ENCODE assay signal across 25 mouse cellular contexts in the genomic region with DNA sequence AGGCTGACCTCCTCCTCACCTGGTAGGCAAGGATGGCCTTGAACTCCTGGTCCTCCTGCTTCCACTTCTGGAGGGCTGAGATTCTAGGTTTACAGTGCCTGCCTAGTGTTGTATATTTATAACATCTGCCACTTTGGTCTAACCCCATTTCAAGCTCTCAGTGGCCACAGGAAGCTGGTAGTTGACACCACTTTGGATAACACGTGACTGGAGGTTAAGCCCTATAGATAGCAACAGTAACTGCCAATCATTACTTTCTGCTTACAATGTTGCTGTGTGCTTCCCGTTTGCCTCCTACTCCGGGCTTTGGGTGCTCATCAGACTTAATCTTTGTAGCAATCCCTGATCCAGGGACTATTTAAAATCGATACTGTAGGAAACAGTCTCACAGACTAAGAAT.
A peak's percentile ranks its signal among the peaks of the same experiment; 100 is the strongest.
DNase-seq lines count a peak whose midpoint lies in the region; ATAC-seq and TF ChIP-seq lines count a peak whose summit lies in the region.
"Had no signal": no experiment of that assay in that cellular context is flagged by ENCODE, and none has a peak within 500 bp of the region (broad histone marks: within the 10 kb centered on the region; RNA-seq: fewer than 3 reads in every experiment).

No protein-coding gene starts in this region.

- no peaks in the 10 kb centered on the region for H3K36me3 ChIP-seq in embryonic facial prominence, embryonic 14.5 days (ENCODE audit: control insufficient read depth, insufficient read depth, low read length)
- no peaks in the 10 kb centered on the region for H3K36me3 ChIP-seq in embryonic facial prominence, embryonic 10.5 days (replicated peaks)
- H3K36me3 ChIP-seq in ES-Bruce4 (ENCODE audit: control insufficient read depth, insufficient read depth, low read length, poor library complexity, severe bottlenecking), result no peaks in the 10 kb centered on the region
- no peaks in the 10 kb centered on the region for H3K36me3 ChIP-seq in intestine, embryonic 16.5 days (ENCODE audit: control insufficient read depth, insufficient read depth, low read length)
- H3K36me3 ChIP-seq: embryonic facial prominence, embryonic 13.5 days; forebrain, embryonic 15.5 days; heart, embryonic 10.5 days; hindbrain, embryonic 13.5 days; kidney, embryonic 15.5 days; limb, embryonic 10.5 days; liver, embryonic 12.5 days; midbrain, embryonic 12.5 days; neural tube, embryonic 13.5 days had no signal

- no peak overlapping the region for H3K4me3 ChIP-seq in embryonic facial prominence, embryonic 14.5 days (ENCODE audit: low read depth, low read length)
- H3K4me3 ChIP-seq in embryonic facial prominence, embryonic 10.5 days, result no peak overlapping the region
- no peak overlapping the region for H3K4me3 ChIP-seq in ES-Bruce4 (ENCODE audit: low read depth, low read length)
- no peak overlapping the region for H3K4me3 ChIP-seq in intestine, embryonic 16.5 days (ENCODE audit: low read length)
- H3K4me3 ChIP-seq: embryonic facial prominence, embryonic 13.5 days; forebrain, embryonic 15.5 days; heart, embryonic 10.5 days; hindbrain, embryonic 13.5 days; kidney, embryonic 15.5 days; left cerebral cortex, adult 2 months; limb, embryonic 10.5 days; liver, embryonic 12.5 days; midbrain, embryonic 12.5 days; neural tube, embryonic 13.5 days had no signal

- peak; percentile 28 for DNase-seq in embryonic facial prominence, embryonic 14.5 days (ENCODE audit: low spot score)
- no peak for DNase-seq in embryonic facial prominence, embryonic 10.5 days (ENCODE audit: low spot score)
- DNase-seq in induced T-regulatory cell, adult 2 months (ENCODE audit: low read depth), result peak; percentile 30
- DNase-seq in natural killer cell, adult 2 months (ENCODE audit: low spot score in 2 of 2), result peak; percentile 38 to 62
- DNase-seq in retina, embryonic 14.5 days (ENCODE audit: low spot score), result no peak
- no peak for DNase-seq in cerebellum, postnatal 4 days (ENCODE audit: low spot score in 2 of 2)
- DNase-seq: cerebellum, adult 8-10 months; gastrocnemius, postnatal 36 days; kidney, postnatal 4 days; layer of hippocampus, adult 9-11 months; lung, adult 2 months; thymus, postnatal 25 days had no signal

- H3K9ac ChIP-seq in embryonic facial prominence, embryonic 14.5 days (ENCODE audit: low read depth, low read length), result no peak overlapping the region
- H3K9ac ChIP-seq in ES-Bruce4 (ENCODE audit: low read depth, poor library complexity, severe bottlenecking), result no peak overlapping the region
- H3K9ac ChIP-seq in intestine, embryonic 16.5 days (ENCODE audit: low read depth, low read length), result no peak overlapping the region
- H3K9ac ChIP-seq: embryonic facial prominence, embryonic 13.5 days; forebrain, embryonic 15.5 days; hindbrain, embryonic 13.5 days; kidney, embryonic 15.5 days; liver, embryonic 12.5 days; midbrain, embryonic 12.5 days; neural tube, embryonic 13.5 days had no signal

- H3K4me2 ChIP-seq in embryonic facial prominence, embryonic 14.5 days (ENCODE audit: low read depth, low read length), result no peak overlapping the region
- no peak overlapping the region for H3K4me2 ChIP-seq in intestine, embryonic 16.5 days (ENCODE audit: low read depth, low read length)
- H3K4me2 ChIP-seq: embryonic facial prominence, embryonic 13.5 days; forebrain, embryonic 15.5 days; hindbrain, embryonic 13.5 days; kidney, embryonic 15.5 days; liver, embryonic 12.5 days; midbrain, embryonic 12.5 days; neural tube, embryonic 13.5 days had no signal

- no peak for TF ChIP-seq EP300 in ES-Bruce4 (IDR thresholded peaks at IDR 0.05; ENCODE audit: insufficient read depth, low read depth, low read length)

- no peaks in the 10 kb centered on the region for H3K9me3 ChIP-seq in embryonic facial prominence, embryonic 14.5 days (ENCODE audit: control insufficient read depth, low read length)
- H3K9me3 ChIP-seq in embryonic facial prominence, embryonic 10.5 days, result no peaks in the 10 kb centered on the region
- H3K9me3 ChIP-seq in ES-Bruce4 (replicated peaks; ENCODE audit: control insufficient read depth, insufficient read depth, low read length, poor library complexity, severe bottlenecking), result no peaks in the 10 kb centered on the region
- H3K9me3 ChIP-seq in intestine, embryonic 16.5 days (ENCODE audit: control insufficient read depth, low read length), result no peaks in the 10 kb centered on the region
- H3K9me3 ChIP-seq: embryonic facial prominence, embryonic 13.5 days; forebrain, embryonic 15.5 days; heart, embryonic 10.5 days; hindbrain, embryonic 13.5 days; kidney, embryonic 15.5 days; limb, embryonic 10.5 days; liver, embryonic 12.5 days; midbrain, embryonic 12.5 days; neural tube, embryonic 13.5 days had no signal

- peaks cover 10% of the 10 kb centered on the region; the same call in 1 of the 2 replicates for H3K27me3 ChIP-seq in embryonic facial prominence, embryonic 14.5 days (replicated peaks; ENCODE audit: control insufficient read depth, insufficient read depth, low read length)
- H3K27me3 ChIP-seq in embryonic facial prominence, embryonic 10.5 days (replicated peaks; ENCODE audit: low read depth, poor library complexity, severe bottlenecking), result peaks cover 40% of the 10 kb centered on the region
- H3K27me3 ChIP-seq in ES-Bruce4 (ENCODE audit: control insufficient read depth, insufficient read depth, low read length, poor library complexity, severe bottlenecking), result no peaks in the 10 kb centered on the region
- H3K27me3 ChIP-seq in intestine, embryonic 16.5 days (replicated peaks; ENCODE audit: control insufficient read depth, insufficient read depth, low read length), result no peaks in the 10 kb centered on the region

- ATAC-seq in embryonic facial prominence, embryonic 14.5 days (ENCODE audit: low read depth), result no peak
- no peak for ATAC-seq in intestine, embryonic 16.5 days
- ATAC-seq: forebrain, embryonic 15.5 days; intestine, postnatal 0 days; liver, embryonic 12.5 days had no signal

- peaks cover 7% of the 10 kb centered on the region for H3K4me1 ChIP-seq in embryonic facial prominence, embryonic 14.5 days (ENCODE audit: control insufficient read depth, insufficient read depth, low read length)
- peaks cover 24% of the 10 kb centered on the region for H3K4me1 ChIP-seq in embryonic facial prominence, embryonic 10.5 days
- H3K4me1 ChIP-seq in ES-Bruce4 (ENCODE audit: control insufficient read depth, insufficient read depth, low read length), result peaks cover 2% of the 10 kb centered on the region
- peaks cover 3% of the 10 kb centered on the region; the same call in 1 of the 2 replicates for H3K4me1 ChIP-seq in intestine, embryonic 16.5 days (ENCODE audit: control insufficient read depth, insufficient read depth, low read length)
- H3K4me1 ChIP-seq: midbrain, embryonic 12.5 days had no signal

- no peak overlapping the region for H3K27ac ChIP-seq in embryonic facial prominence, embryonic 14.5 days (replicated peaks; ENCODE audit: low read depth, low read length)
- H3K27ac ChIP-seq in embryonic facial prominence, embryonic 10.5 days (replicated peaks), result no peak overlapping the region
- peak overlapping the region; percentile 28; the same call in 1 of the 2 replicates for H3K27ac ChIP-seq in ES-Bruce4 (ENCODE audit: insufficient read depth, low read length)
- no peak overlapping the region for H3K27ac ChIP-seq in intestine, embryonic 16.5 days (ENCODE audit: low read length)
- H3K27ac ChIP-seq: embryonic facial prominence, embryonic 13.5 days; forebrain, embryonic 15.5 days; heart, embryonic 10.5 days; hindbrain, embryonic 13.5 days; kidney, embryonic 15.5 days; left cerebral cortex, adult 2 months; limb, embryonic 10.5 days; liver, embryonic 12.5 days; midbrain, embryonic 12.5 days; neural tube, embryonic 13.5 days had no signal

- WGBS in embryonic facial prominence, embryonic 14.5 days, result 32% methylated on average over 4 of the region's 4 CpGs
- WGBS in embryonic facial prominence, embryonic 10.5 days, result 38% methylated on average over 4 of the region's 4 CpGs
- 35% methylated on average over 4 of the region's 4 CpGs for WGBS in intestine, embryonic 16.5 days

- no peak for TF ChIP-seq CTCF in ES-Bruce4 (IDR thresholded peaks at IDR 0.05; ENCODE audit: low read depth, low read length)

- TF ChIP-seq POLR2A in ES-Bruce4 (IDR thresholded peaks at IDR 0.05; ENCODE audit: insufficient read depth, low read length), result no peak

Comparison
In these comparisons a context has a peak if more than half of its experiments do, and no peak if none do; other contexts are left out.
1. DNase-seq: peak in embryonic facial prominence, embryonic 14.5 days (single experiment), induced T-regulatory cell, adult 2 months (single experiment) and natural killer cell, adult 2 months (2 of 2); none in embryonic facial prominence, embryonic 10.5 days (single experiment), retina, embryonic 14.5 days (single experiment) and cerebellum, postnatal 4 days (0 of 2).